Mouse (Mus musculus): ENCODE results near the gene Mxd3. TPM values are rescaled to one million over a fixed set of nuclear protein-coding genes. Genes with fewer than 3 reads are reported as not detected.

Gene Mxd3
- polyA plus RNA-seq, 1 experiment from 2014 or later: 21.1 TPM

DNA sequence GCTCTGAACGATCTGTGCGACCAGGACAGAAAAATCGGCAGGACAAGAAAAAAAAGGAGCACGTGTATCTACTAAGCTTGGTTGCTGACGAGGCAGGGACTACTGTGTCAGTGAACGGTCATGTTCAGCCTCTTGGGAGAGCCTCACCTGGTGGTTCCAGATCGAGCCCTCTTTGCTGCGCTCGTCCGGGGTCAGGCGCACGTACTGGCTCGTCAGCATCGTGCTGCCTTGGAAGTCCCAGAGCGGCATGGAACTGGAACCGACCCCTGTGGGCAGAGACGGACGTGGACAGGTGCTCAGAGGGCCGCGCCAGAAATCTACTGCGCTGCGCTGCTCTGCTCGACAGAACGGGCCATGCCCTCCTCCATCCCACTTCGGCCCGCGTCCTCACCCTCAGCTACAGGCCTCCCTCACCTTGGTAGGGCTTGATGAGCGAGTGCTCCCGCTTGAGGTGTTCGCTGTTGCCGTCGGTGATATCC is 32.4 kb upstream of the Mxd3 start:
- H3K9me3 ChIP-seq: no peaks in the 10 kb centered on the region
- peaks cover 17% of the 10 kb centered on the region for H3K27me3 ChIP-seq (replicated peaks)
- H3K27ac ChIP-seq (replicated peaks): peak overlapping the region; percentile 91
- peak overlapping the region; percentile 95 for H3K9ac ChIP-seq
- peaks cover 29% of the 10 kb centered on the region for H3K4me1 ChIP-seq
- H3K4me3 ChIP-seq: peak overlapping the region; percentile 91
- ATAC-seq (ENCODE audit: extremely low read depth, insufficient number of reproducible peaks, low FRiP score, low TSS enrichment): 0 out of 2 replicates have a peak, but pooled peaks have one; percentile 7
- H3K4me2 ChIP-seq: peak overlapping the region; percentile 91
- WGBS: under 1% methylated on average over 32 of the region's 32 CpGs
- peaks cover 41% of the 10 kb centered on the region for H3K36me3 ChIP-seq

DNA sequence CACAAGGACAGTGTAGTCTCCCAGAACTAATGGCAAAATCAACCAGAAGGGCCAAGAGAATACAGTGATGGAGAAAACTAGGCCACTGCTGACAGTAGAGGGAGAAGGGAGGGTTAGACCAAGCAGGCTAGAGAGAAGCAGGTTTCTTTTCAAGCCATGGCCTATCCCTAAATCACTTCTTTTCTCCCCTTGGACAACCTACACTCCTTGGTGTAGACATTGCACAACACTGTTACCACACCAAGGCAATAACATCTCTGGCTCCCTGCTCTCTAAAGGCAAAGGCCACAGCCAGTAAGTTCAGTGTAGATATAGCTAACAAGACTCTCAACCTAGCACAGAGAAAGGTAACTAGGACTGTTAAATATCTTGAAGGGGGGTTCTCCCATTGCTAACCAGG is 31.5 kb upstream of the Mxd3 start:
- peaks cover 14% of the 10 kb centered on the region for H3K27me3 ChIP-seq (replicated peaks)
- H3K36me3 ChIP-seq: peaks cover 50% of the 10 kb centered on the region
- ATAC-seq (ENCODE audit: extremely low read depth, insufficient number of reproducible peaks, low FRiP score, low TSS enrichment): no peak
- peaks cover 29% of the 10 kb centered on the region for H3K4me1 ChIP-seq
- H3K9me3 ChIP-seq: no peaks in the 10 kb centered on the region
- peak overlapping the region; percentile 91 for H3K4me3 ChIP-seq
- H3K4me2 ChIP-seq: peak overlapping the region; percentile 91
- no peak overlapping the region for H3K27ac ChIP-seq (replicated peaks)
- peak overlapping the region; percentile 95 for H3K9ac ChIP-seq

DNA sequence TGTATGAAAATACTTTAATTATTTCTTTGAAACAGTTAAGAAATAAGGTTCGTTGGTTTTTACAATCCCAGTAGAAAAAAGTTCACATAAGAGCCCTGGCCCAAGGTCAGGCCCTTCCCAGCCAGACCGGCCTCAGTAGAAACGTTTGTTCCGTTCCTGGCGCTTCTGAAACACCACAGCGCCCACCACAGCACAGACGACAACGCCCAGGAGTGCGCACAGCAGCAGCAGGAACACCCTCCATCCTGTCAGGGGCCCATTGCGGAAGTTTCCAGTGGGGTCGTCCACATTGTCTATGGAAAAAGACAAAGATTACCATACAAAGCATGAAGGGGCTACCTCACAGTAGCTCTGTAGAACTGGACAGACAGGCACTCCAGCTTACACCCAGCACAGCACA is 17.1 kb upstream of the Mxd3 start:
- Histone ChIP-seq H3K36me3 (peaks cover 82% of the 10 kb centered on the region), H3K9ac (no peak overlapping the region), H3K27ac (replicated peaks) (peak overlapping the region; percentile 22; the same call in 1 of the 2 replicates), H3K27me3 (replicated peaks) (no peaks in the 10 kb centered on the region), H3K9me3 (no peaks in the 10 kb centered on the region), H3K4me3 (no peak overlapping the region), H3K4me1 (no peaks in the 10 kb centered on the region), H3K4me2 (no peak overlapping the region)
- no peak for ATAC-seq (ENCODE audit: extremely low read depth, insufficient number of reproducible peaks, low FRiP score, low TSS enrichment)
- WGBS: 73% methylated on average over 11 of the region's 11 CpGs

DNA sequence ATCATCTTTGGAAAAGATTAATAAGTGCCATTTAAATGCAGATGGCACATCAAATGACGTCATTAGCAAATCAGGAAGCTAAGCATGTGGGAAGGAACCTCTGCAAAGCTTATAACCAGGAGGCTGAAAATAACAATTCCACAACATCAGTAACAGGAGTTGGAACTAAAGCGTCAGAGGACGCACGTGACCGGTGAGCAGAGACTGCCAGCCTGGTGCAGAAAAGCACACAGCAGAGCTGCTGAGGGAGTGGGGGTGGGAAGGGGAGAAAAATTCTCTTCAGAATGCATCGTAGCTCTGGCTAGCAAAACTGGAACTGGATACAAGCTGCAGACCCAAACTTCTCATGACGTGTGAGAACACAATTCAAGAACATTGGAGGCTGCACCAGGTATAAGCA is 14.7 kb upstream of the Mxd3 start:
- ATAC-seq (ENCODE audit: extremely low read depth, insufficient number of reproducible peaks, low FRiP score, low TSS enrichment): no peak
- 85% methylated on average over 7 of the region's 7 CpGs for WGBS
- Histone ChIP-seq H3K4me2 (no peak overlapping the region), H3K27me3 (replicated peaks) (no peaks in the 10 kb centered on the region), H3K4me1 (no peaks in the 10 kb centered on the region), H3K9me3 (no peaks in the 10 kb centered on the region), H3K4me3 (no peak overlapping the region), H3K27ac (replicated peaks) (no peak overlapping the region), H3K9ac (no peak overlapping the region), H3K36me3 (peaks cover 58% of the 10 kb centered on the region)

DNA sequence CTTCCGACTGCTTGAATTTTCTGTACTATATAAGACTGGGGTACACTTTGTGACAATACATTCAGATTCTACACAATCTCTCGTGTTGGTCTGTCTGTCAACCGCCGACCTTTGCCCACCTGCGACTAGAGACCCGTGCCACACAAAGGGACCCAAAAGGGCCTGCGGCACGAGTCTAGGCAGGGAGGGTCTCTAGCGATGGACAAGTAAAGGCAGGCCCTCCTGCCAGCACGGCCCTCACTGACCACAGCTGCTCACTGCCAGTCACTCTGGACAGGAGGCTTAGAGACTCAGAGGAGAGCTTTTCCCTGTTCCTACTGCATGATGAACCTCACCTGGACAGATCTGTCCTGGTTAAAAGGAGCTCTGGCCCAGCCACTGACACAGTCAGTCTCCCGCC is 12.8 kb upstream of the Mxd3 start:
- H3K4me2 ChIP-seq: no peak overlapping the region
- H3K36me3 ChIP-seq: peaks cover 40% of the 10 kb centered on the region
- H3K4me3 ChIP-seq: no peak overlapping the region
- H3K9ac ChIP-seq: no peak overlapping the region
- H3K9me3 ChIP-seq: no peaks in the 10 kb centered on the region
- 37% methylated on average over 11 of the region's 11 CpGs for WGBS
- ATAC-seq (ENCODE audit: extremely low read depth, insufficient number of reproducible peaks, low FRiP score, low TSS enrichment): no peak
- H3K27ac ChIP-seq (replicated peaks): no peak overlapping the region
- no peaks in the 10 kb centered on the region for H3K27me3 ChIP-seq (replicated peaks)
- peaks cover 7% of the 10 kb centered on the region; the same call in 1 of the 2 replicates for H3K4me1 ChIP-seq

DNA sequence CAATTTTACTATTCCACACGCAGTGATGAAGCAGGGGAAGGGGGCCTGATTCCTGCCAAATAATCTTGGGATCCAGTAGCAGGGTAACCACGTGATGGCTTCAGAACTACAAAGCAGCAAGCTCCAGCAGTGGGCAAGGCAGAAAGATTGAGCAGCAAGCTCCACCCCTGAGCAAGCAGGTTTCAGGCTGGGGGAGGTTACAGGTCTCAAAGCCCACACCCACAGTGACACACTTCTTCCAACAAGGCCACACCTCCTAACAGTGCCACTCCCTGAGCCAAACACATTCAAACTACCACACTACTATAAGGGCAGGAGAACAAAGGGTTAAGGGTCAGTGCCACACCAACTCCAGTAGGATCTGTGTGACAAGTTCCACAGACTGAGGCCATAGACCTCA is 9.6 kb upstream of the Mxd3 start:
- no peak for ATAC-seq (ENCODE audit: extremely low read depth, insufficient number of reproducible peaks, low FRiP score, low TSS enrichment)
- H3K9me3 ChIP-seq: no peaks in the 10 kb centered on the region

DNA sequence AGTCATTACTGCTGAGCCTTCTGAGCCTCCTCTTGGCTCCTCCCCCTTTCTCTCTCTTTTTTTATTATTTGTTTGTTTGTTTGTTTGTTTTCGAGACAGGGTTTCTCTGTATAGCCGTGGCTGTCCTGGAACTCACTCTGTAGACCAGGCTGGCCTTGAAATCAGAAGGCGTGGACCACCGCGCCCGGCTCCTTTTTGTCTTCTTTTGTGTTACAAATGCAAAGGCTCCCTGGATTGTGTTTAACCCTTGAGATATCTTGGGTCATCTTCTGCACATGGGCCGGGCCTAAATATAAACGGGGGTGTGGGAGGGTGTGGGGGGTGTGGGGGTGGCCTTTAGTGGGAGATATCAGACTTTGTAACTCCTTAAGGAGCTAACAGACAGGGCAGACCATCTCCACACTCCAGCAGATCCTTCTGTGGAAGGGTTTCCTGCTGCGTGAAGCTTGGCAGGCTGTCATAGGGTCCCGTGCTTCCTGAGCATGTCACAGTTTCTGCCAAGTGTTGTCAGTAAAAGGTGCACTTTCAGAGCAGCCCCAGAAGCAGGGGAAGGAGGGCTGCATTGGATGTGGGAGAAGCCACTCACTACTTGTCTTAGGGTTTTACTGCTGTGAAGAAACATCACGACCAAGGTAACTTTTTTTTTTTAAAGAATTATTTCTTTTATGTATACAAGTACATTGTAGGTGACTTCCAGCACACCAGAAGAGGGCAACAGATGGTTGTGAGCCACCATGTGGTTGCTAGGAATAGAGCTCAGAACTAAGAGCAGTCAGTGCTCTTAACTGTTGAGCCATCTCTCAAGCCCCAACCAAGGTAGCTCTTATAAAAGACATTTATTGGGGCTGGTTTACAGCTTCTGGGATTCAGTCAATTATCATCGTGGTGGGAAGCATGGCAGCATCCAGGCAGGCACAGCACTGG is 8.8 kb upstream of the Mxd3 start:
- Histone ChIP-seq H3K36me3 (0 out of 2 replicates have a peak, but pooled peaks cover under 1% of the 10 kb centered on the region), H3K27ac (replicated peaks) (no peak overlapping the region), H3K4me2 (no peak overlapping the region), H3K4me1 (peaks cover 7% of the 10 kb centered on the region; the same call in 1 of the 2 replicates), H3K9me3 (no peaks in the 10 kb centered on the region), H3K4me3 (no peak overlapping the region), H3K9ac (no peak overlapping the region), H3K27me3 (replicated peaks) (no peaks in the 10 kb centered on the region; the same call in 1 of the 2 replicates)
- no peak for ATAC-seq (ENCODE audit: extremely low read depth, insufficient number of reproducible peaks, low FRiP score, low TSS enrichment)
- 59% methylated on average over 12 of the region's 12 CpGs for WGBS

More for the DNA sequence above, 9.6 kb upstream of the Mxd3 start:
- peaks cover 8% of the 10 kb centered on the region for H3K36me3 ChIP-seq
- H3K27me3 ChIP-seq (replicated peaks): no peaks in the 10 kb centered on the region; the same call in 1 of the 2 replicates
- no peak overlapping the region for H3K4me3 ChIP-seq
- H3K4me1 ChIP-seq: peaks cover 7% of the 10 kb centered on the region; the same call in 1 of the 2 replicates
- no peak overlapping the region for H3K4me2 ChIP-seq
- 29% methylated on average over 2 of the region's 2 CpGs for WGBS
- no peak overlapping the region for H3K9ac ChIP-seq
- no peak overlapping the region for H3K27ac ChIP-seq (replicated peaks)

DNA sequence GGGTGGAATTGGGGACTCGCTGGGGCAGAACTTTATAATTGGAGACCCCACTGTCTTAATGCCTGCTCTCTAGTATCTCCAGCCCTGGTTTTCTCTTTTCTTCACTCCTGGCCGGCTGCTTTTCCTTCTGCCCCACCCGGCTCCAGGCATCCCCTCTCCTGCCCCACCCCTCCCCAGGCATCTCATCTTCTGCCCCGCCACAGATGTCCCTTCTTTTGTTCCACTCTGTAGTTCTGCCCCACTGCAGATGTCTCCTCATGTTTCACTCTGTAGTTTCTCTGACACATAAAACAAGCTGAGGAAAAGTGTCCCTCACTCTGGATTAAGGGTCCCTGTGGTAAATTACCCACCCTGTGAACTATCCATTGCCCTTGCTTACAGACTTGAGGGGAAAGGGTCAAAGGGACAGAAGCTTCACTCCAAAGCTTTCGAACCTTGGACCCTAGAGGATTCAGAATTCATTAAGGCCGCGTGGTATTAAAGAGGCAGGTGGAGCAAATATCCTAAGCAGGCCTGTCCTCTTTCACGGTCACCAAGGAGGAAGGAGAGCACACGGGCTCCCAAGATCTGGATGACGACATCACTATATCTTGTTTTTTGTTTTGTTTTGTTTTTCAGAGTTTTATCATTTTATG is 7.8 kb upstream of the Mxd3 start:
- no peak for ATAC-seq (ENCODE audit: extremely low read depth, insufficient number of reproducible peaks, low FRiP score, low TSS enrichment)
- Histone ChIP-seq H3K27ac (replicated peaks) (no peak overlapping the region), H3K4me3 (no peak overlapping the region), H3K9ac (no peak overlapping the region), H3K36me3 (no peaks in the 10 kb centered on the region), H3K4me2 (no peak overlapping the region), H3K9me3 (no peaks in the 10 kb centered on the region), H3K27me3 (replicated peaks) (no peaks in the 10 kb centered on the region; the same call in 1 of the 2 replicates), H3K4me1 (peaks cover 7% of the 10 kb centered on the region; the same call in 1 of the 2 replicates)
- 72% methylated on average over 10 of the region's 10 CpGs for WGBS

DNA sequence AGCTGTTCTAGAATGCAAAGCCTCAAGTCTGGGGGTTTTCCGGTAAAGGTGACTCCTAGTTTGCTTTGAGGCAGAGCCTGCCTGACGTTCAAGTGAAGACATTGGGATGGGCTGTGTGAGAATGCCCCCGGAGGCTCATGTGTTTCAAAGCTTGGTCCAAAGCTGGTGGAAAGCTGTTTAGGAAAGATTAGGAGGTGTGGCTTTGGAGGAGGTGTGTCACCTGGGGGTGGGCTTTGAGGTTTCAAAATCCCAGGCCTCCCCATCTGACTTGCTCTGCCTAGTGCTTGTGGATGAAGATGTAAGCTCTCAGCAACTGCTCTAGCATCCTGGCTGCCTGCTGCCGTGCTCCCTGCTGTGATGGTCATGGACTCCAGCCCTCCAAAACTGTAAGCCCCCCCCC is 6.1 kb upstream of the Mxd3 start:
- no peak for ATAC-seq (ENCODE audit: extremely low read depth, insufficient number of reproducible peaks, low FRiP score, low TSS enrichment)
- H3K4me3 ChIP-seq: no peak overlapping the region
- no peak overlapping the region for H3K9ac ChIP-seq
- no peak overlapping the region for H3K27ac ChIP-seq (replicated peaks)
- no peaks in the 10 kb centered on the region for H3K9me3 ChIP-seq
- peaks cover 3% of the 10 kb centered on the region for H3K27me3 ChIP-seq (replicated peaks)
- no peak overlapping the region for H3K4me2 ChIP-seq
- H3K36me3 ChIP-seq: no peaks in the 10 kb centered on the region
- peaks cover 15% of the 10 kb centered on the region for H3K4me1 ChIP-seq
- 74% methylated on average over 4 of the region's 4 CpGs for WGBS

DNA sequence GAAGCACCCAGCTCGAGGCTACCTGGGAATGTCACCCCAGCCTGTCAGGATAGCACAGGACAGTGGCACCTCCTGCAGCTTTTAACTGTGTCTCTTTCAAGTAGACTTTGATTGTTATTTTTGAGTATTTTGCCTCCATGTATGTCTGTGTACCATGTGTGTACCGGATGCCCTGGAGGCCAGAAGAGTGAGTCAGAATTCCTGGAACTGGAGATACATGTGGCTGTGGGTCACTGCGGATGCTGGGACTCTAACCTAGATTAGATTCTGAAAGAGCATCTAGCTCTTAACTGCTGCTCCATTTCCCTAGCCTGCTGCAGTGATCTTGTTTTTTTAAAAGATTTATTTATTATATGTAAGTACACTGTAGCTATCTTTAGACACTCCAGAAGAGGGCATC is 2.7 kb upstream of the Mxd3 start:
- Histone ChIP-seq H3K4me2 (no peak overlapping the region), H3K27ac (replicated peaks) (no peak overlapping the region), H3K4me3 (no peak overlapping the region), H3K27me3 (replicated peaks) (peaks cover 3% of the 10 kb centered on the region), H3K36me3 (no peaks in the 10 kb centered on the region), H3K9ac (no peak overlapping the region), H3K9me3 (no peaks in the 10 kb centered on the region), H3K4me1 (peaks cover 36% of the 10 kb centered on the region)
- 64% methylated on average over 3 of the region's 3 CpGs for WGBS
- no peak for ATAC-seq (ENCODE audit: extremely low read depth, insufficient number of reproducible peaks, low FRiP score, low TSS enrichment)

DNA sequence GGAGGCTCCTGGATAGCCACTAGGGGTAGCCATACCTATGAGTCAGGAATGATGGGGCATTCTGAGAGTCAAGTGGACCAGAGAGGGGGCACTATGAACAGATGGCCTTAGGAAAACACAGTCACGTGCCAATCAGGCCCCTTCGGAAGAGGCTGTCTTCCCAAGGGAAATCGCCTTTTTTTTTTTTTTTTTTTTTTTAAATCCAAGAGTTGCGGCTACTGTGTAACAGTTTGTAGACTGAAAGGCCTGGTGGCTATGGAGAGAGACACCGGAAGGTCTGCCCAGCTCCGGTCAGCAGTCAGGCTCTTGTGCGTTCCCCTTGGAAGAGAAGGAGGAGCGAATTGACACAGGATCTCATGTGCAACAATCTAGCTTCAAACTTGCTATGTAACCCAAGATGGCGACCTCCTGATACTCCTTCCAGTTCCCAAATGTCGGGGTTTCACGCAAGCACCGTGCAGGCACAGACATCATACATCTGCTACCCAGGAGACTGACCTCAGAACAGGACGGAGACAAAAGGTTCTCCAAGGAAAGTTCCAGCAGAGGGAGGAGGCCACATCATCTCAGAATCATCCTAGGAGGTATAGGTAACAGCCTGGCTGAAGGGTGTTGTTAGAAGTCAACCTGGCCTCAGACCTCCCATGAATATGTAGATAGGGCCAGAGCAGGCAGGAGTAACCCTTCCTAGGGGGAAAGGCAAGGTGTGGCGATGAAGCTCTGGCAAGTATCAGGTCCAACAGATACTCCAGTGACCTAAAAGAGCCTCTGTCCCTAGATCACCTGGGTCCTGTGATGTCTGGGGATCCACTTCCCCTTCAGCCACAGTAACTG is 1.2 kb upstream of the Mxd3 start:
- WGBS: 44% methylated on average over 14 of the region's 14 CpGs

More for the DNA sequence above, 1.2 kb upstream of the Mxd3 start:
- peaks cover 9% of the 10 kb centered on the region for H3K36me3 ChIP-seq
- H3K9me3 ChIP-seq: no peaks in the 10 kb centered on the region
- H3K27ac ChIP-seq (replicated peaks): peak overlapping the region; percentile 90
- H3K9ac ChIP-seq: peak overlapping the region; percentile 86
- peaks cover 44% of the 10 kb centered on the region for H3K4me1 ChIP-seq
- no peak for ATAC-seq (ENCODE audit: extremely low read depth, insufficient number of reproducible peaks, low FRiP score, low TSS enrichment)
- H3K27me3 ChIP-seq (replicated peaks): peaks cover 3% of the 10 kb centered on the region; the same call in 1 of the 2 replicates
- H3K4me3 ChIP-seq: peak overlapping the region; percentile 83
- peak overlapping the region; percentile 95 for H3K4me2 ChIP-seq

Measured in heart, embryonic 13.5 days (tissue).